Mouse (Mus musculus) 3134 (cell line): ENCODE results near the gene Pla1a.
"Not testable (repeated sequence)": the region's sequence is repeated elsewhere in the genome, so short reads cannot be mapped to it uniquely, and the experiment has no call there.

ENCODE experiments used
- DNase-seq: peaks from one replicate; pipeline ENCODE4 v3.0.0-alpha.2; 2011; ENCODE audit warnings: low spot score; ENCODE audit not compliant: insufficient read length; ENCODE audit errors: extremely low read depth

Pla1a gene

DNA sequence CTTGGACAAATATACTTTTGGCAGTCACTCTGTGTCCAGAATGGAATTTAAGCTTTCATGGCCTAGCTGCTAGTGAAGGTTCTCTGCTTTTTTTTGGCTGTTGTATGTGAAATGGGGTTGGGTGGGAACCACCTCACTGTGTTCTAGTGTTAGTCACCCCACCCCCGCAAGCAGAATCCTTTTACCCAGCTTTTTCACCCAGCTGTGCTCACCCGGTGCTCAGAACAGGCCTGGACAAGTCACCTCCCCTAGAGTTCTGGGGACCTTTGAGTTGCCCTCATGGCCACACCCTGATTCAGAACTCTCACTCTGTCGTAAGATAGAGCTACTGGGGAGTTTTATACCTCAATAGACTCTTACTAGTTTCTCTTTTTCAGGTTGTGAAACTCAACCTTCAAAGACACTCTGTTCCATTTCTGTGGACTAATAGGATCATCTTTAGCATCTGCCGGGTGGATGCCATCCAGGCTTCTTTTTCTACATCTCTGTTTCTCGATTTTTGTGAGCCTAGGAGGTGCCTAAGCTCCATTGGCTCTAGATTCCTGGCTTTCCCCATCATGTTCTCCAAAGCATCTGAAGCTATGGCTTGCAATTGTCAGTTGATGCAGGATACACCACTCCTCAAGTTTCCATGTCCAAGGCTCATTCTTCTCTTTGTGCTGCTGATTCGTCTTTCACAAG lies 25.8 kb upstream of the Pla1a start:
- DNase-seq, result no peak

DNA sequence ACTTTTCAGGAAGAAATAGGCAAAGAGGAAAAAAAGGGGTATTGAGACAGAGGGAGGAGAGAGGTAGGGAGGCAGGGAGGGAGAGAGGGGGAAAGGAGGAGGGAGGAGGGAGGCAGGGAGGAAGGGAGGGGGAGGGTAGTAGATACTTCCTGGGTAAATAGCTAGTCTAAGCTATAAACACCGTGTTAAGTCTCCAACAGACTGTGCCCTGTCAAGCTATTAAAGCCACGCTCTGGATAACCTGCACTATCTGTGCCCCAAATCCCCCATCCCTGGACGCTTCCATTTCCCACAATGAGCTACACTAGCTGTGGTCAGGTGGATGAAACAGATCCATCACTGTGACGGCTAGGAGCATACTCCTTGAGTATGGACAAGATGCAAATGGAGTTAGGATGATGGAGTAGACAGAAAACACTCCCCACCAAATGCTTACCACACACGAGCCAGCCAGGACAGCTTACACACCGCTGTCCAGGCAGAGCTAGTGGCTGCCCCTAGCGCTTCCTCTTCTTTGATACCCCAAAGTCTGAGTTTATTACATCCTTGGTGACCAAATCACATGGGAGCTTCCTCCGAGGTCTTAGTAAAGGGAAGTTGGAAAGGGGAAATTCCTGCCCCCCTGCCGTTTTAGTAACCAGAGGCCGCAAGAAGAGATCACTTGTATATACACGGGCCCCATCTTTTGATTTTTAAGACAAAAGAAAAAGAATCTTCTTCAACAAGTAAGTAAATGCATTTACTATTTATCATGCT lies 24.0 kb upstream of the Pla1a start:
- DNase-seq, result no peak

DNA sequence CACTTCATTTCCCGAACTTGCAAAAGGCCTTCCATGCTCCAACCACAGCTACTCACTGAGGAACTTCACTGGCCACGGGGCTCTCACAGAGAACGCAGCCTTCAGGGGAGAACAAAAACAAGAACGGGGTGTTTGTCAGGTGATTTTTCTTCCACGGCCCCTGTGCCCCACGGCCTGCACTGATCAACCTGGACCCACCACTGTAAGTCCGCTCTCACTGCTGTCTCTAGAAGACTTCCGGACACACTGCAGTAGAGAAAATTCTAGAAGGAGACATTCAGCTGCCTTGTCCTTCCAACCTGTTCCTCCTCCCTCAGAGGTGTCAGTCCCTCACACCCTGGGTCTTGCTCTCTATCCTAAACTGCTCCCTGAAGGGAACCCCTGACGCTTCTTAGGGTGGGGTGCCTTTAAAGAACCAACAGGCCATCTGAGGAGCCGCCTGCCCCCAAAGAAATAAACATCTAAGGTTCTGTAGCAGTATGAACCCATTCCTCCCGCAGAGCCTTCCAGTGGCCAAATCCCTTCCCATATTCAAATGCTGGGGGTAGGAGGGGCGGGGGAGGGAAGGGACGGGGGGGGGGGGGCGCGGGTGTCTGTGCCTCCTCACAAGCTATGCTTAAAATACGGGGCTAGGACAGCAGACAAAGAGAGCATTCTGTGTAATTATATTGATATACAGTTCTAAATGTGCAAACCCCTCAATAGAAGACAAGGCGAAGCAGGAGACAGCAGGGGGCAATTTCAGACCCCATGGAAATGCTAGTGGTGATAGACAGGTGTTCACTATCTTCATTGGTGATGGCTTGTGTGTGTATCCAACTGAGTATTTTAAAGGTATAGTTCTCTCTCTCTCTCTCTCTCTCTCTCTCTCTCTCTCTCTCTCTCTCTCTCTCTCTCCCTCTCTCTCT lies 22.8 kb upstream of the Pla1a start, which contains the start of gene Cd80:
Gene Cd80 (plus strand): TSS at position 51 of the 908 bp plus-strand sequence.
- no peak for DNase-seq

DNA sequence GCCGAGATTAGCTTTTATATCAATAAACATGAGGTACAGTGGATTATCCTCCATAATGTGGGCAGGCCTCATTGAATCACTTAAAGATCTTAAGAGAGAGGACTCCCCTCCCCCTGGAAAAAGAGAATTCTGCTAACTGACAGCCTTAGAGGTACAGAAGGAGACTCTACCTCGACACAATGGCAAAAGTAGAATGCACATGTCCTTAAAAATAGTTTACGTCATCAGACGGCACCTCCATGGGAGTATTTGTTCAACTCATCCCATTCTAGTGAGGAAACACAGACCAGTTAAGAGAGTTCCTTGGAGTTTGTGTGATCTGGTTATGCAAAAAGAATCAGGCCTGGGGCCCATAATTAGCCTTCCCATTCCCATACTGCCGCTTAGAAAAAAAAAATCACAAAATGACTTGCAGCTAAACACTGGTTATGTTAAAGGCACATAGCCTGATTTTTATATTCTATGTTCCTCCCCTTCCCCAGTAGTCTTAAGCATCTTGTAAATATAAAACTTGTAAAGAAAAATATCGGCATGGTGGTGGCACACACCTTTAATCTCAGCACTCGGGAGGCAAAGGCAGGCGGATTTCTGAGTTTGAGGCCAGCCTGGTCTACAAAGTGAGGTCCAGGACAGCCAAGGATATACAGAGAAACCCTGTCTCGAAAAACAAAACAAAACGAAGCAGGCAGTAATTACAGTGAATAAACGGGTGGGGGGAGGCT lies 21.7 kb upstream of the Pla1a start:
- no peak for DNase-seq

DNA sequence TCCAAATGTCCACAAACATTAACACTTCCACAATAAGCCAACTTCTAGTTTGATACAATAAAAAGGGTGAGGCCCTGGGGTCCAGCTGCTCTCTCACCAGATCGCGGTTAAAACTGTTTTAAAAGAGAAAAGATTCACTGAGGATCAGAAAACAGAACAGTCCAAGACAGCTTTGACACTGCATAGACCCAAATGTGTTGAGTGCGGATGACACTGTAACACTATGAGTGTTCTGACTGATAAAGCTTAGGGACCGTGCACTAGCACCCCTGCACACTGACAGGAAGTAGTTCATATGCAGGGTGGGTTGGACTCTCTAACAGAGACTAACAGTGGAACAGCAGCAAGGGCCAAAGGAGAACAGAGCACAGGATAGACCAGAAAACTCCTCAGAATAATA lies 21.0 kb upstream of the Pla1a start:
- DNase-seq, result no peak

DNA sequence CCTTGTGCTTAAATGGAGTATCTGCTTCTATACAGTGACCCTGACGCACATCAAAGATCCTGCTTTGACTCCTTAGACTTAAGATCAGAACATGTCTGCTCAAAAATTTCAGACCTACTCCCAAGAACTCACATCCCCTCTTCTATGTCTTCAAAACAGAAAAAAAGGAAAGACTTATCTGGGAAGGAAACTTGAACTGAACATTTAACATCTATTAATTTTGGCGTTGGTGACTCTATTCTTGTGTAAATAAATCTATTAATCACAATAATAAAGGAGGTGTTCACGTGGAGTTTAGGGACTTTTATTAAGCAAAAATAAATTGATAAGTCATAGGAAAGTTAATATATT lies 20.2 kb upstream of the Pla1a start:
- DNase-seq, result no peak

DNA sequence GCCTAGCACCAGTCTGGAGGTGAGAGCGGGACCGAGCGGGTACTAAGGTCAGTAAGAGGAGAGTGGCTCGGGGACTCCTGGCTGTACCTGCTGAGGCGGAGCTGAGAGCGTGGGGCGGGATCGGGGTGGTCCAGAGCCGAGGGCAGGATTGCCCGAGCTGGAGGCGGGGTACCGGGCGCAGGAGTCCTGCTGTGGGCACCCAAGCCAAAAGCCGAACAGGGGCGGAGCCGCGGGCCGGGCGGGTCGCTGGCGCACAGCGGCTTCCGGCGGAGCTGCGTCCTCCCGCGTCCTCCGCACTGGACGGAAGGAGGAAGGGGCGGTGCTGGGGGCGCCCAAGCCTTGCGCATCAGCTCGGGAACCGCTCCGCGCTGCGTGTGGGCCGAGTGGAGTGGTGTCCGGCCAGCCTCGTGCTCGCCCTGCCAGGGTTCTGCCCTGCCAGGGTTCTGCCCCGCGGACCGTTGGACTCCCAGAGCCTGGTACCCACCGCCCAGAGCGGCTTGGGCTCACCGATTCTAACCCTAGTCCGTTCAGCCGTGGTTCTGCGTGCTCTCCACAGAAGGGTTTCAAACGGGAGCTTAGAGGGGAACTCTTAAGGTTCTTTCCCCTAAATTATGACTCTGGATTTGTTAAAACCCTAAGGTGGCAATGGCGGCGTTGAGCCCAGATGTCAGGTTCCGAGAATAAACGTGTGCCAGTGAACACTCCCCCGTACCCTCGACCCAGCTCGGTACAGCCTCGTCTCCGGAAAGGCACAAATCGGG lies 19.7 kb upstream of the Pla1a start, which contains the start of gene Adprh:
Gene Adprh (minus strand): TSS at position 262 of the 761 bp plus-strand sequence.
- peak; percentile 98 for DNase-seq

DNA sequence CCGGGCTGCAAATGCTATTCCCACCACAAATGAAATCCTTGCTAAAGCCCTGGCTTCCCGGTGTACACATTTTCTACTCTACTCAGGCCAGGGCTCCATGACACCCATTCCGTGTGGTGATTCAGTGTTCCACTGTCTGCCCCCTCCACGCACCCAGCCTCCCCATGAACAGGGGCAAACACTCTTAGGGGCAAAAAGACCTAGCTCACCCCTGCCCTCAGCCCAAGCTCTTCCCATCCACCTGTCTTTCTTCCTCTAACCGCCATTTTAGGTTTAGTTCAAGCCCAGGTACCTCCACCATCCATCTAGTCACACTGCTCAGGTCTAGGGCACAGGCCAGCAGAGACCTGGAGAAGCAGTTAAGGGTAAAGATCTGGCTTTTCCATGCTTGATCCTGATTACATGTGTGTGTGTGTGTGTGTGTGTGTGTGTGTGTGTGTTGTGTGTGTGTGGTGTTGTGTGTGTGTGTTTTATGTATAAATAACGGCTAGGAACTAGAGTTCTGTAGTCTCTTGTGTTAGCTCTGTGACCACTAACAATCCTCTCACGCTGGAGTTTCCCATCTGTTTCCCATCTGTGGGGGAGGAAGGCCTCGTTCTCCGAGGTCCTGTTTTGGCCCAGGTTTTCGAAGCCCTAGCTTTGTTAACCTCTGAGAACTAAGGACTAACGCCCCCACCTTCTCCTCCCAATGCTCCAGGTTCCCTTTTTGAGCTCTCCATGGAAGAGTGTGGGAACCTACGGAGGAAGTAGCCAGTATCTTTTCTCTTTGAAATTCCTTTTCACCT lies 18.7 kb upstream of the Pla1a start:
- no peak for DNase-seq

DNA sequence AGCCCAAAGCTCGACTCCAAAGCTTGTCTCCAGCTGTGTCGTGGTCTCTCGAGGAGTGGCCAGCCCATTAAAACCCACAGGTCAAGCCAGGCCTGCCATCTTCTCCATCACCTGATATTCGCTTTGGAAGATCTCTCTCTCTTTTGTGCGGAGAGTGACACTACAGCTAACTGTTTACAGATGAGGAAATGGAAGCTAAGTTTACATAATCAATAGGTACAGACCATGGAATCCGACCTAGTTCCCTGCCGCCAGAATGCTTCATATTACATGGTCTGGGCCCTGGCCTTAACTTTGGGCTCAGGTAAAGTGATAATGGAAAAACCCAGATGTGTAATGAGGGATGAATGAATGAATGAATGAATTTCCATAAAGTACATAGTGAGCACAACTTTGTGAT lies 17.8 kb upstream of the Pla1a start:
- no peak for DNase-seq

DNA sequence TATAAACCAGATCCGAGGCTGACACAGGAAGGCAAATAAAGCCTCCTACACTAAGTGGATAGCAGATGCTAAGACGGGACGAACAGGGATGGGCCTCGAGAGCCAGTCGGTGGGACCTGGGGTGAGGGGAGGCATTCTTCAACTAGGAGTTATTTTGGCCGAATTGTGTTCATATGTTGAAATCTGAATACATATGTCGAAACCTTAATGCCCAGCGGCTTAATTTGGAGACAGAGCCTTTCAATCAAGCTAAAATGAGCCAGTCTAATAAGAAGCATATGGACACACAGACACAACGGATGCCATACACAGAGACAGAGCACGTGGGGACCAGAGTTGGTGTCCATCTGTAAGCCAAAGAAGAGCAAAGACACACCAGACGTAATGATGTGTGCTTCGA lies 15.5 kb upstream of the Pla1a start:
- DNase-seq, result no peak

DNA sequence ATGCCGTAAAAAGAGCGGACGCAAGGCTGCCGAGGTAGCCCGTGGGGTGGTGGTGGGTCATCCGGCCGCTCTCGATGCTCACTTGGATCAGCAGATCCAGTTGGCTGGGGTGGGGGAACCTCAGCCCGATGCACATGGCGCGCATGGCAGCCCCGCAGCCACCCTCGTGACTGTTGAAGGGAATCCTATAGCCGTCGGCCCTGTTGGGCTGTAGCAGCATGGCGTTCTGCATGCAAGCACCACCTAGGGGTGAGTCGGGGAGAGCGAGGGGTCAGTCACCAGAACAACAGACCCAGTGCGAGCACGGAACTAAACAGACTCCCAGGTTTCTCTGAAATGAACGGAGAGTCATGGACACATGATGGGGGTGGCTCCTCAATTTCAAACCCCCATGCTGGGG lies 14.4 kb upstream of the Pla1a start:
- no peak for DNase-seq

DNA sequence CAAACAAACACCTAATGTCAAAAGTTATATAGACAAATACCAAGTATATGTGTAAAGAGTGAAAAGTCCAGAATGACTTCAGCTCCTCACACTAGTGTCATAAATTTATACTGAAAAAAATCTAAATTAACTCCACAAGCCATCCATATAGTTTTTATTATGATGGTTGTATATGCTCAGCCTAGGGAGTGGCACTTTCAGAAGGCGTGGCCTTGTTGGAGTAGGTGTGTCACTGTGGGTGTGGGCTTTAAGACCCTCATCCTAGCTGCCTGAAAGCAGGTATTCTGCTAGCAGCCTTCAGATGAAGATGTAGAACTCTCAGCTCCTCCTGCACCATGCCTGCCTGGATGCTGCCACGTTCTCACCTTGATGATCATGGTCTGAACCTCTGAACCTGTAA lies 13.2 kb upstream of the Pla1a start:
- not testable (repeated sequence) for DNase-seq

DNA sequence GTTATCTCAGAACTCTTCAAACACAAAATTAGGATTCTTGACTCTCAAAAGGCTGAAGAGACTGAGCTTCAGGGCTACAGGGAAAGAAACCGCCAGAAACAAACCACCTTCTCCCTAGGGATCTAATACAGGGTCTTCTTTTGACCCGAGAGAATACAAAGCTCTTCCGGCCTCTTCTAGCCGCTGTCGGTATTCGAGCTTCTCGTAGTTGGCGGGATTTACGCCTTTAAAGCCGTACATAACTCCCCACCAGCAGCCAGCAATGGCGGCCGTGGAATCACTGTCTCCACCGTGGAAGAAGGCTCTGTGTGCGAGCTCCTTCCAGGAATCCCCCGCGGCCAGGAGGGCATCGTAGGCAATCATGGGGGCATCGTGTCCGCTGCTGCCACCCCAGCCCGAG lies 12.6 kb upstream of the Pla1a start:
- no peak for DNase-seq

DNA sequence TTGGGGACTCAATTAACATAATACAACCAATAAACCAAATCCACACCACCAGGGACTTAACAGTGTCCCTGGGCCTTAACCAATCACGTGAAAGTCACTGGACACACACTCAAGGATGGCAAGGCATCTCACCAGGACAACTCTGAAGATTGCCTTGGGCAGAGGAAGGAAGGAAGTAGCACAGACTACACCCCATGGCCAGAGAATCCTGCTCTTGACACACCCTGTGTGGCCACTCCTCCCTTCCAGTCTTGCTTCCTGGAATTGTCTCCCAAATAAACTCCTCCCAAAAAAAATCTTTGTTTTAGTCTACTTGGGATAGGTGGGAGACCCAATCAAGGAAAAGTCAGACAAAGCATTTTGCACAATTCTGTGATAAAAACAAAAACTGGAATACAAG lies 12.1 kb upstream of the Pla1a start:
- no peak for DNase-seq

DNA sequence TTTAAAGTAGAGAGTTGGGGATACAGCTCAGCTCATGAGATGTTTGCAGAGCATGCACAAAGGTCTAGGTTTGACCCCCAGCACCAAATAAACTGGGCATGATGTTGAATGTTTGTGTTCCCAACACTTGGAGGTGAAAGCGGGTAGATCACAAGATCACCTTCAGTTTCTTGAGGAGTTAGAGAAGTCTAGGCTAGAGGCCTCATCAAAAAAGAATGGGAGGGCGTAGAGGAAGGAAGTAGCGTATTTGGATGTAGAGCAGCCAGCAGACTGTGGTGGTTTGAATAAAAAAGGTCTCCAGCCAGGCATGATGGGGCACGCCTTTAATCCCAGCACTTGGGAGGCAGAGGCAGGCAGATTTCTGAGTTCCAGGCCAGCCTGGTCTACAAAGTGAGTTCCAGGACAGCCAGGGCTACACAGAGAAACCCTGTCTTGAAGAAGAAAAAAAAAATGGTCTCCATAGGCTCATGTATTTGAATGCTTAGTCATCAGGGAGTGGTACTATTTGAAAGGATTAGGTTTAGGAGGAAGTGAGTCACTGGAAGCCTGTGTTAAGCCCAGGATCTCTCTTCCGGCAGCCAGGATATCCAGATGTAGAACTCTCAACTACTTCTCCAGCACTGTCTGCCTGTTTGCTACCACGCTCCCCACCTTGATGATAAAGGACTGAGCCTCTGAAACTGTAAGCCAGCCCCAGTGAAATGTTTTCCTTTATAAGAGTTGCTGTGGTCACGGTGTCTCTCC lies 10.9 kb upstream of the Pla1a start:
- peak; percentile 40 for DNase-seq

DNA sequence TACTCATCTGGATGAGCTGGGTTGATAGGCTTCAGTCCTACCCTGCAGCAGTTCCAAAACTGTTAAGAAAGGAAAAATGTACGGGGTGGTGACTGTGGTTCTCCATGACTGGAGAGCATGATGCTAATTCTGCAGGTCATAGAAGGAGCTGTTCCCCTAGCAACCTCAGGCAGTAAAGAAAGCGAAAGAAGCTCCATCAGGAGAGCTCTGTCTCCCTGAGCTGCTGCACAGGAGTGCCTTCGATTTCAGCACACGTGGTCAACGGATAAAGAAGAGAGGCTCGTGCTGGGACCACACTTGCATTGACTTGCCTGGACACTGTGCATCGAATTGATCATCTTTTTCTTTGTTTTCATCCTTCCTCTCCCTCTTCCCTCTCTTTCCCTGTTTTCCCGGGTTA lies 9.3 kb upstream of the Pla1a start:
- DNase-seq, result no peak

DNA sequence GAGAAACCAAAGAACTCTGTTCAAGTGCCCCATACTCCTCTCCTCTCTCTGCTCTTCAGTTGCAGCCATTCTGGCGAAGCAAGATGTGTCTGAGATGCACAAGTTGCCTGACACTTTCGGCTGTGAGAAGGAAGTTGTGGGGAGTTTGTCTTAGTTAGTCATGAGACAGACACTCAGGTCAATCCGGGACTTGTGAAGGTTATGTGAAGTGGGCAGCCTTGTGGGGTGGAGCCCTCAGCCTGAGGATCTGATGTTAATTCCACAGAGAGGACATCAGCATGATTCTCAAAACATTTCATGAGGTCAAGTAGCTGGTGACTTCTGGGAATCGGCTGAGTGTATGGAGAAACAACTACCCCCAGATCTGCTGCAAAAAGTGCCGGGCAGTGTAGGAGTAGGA lies 8.7 kb upstream of the Pla1a start:
- no peak for DNase-seq

DNA sequence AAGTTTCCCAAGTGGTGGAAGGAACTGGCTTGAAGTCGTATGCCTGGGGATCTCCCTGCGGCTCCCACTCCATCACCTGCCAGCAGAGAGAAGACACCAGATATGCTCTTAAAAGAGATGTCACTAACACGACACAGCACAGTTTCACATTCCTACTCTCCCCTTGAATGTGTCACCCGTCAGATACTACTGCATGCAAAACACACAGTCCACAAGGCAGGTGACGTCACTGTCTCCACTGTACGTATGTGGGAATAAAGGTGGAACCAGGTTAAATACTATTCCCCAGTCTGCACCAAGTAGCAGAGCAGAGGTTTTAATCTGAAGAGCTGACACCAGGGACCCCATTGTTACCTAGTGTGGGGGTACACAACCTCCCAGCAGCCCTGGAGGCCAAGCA lies 7.5 kb upstream of the Pla1a start:
- no peak for DNase-seq

DNA sequence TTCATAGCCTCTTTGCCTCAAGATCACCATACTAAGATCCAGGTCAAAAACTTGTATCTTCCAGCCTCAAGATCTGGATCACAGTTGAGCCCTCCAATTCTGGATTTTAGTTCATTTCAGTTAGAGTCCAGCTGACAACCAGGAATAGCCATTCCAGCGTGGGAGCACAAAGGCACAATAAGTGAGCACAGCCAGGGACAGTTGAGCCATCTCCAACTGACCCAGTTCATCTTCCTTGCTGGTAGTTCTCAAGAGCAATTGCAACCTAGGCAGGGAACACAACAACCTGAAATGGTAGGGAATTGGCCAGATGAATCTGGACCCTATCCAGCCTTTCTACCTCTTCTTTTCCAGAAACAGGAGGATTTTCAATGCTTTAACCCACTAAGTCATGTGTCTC lies 6.2 kb upstream of the Pla1a start:
- DNase-seq, result no peak
